Mouse (Mus musculus) liver, embryonic 16.5 days (tissue): Measurements from ENCODE around the gene Traip. TPM values are rescaled to one million over a fixed set of nuclear protein-coding genes. Genes with fewer than 3 reads are reported as not detected.

Source experiments
- ATAC-seq: fragments of 200-750 bp; cut with Nextera tagmentation; 2 replicates; pipeline ENCODE4 v1.8.0; 2017; ENCODE audit warnings: low read depth, mild to moderate bottlenecking, moderate number of reproducible peaks, moderate library complexity
- H3K27ac ChIP-seq: fragments of 300-500 bp; sonication (generic); 2 replicates; pipeline ENCODE4 v1.5.1; 2014; ENCODE audit warnings: mild to moderate bottlenecking, low read length
- H3K27me3 ChIP-seq: fragments of 300-500 bp; sonication (generic); 2 replicates; pipeline ENCODE4 v1.6.1; 2014; ENCODE audit warnings: low read depth, low read length, mixed read lengths; ENCODE audit not compliant: control insufficient read depth, insufficient read depth
- H3K36me3 ChIP-seq: fragments of 300-500 bp; sonication (generic); 2 replicates; pipeline ENCODE4 v1.6.1; 2014; ENCODE audit warnings: mild to moderate bottlenecking; ENCODE audit not compliant: control insufficient read depth, insufficient read depth
- H3K4me1 ChIP-seq: fragments of 300-500 bp; sonication (generic); 2 replicates; pipeline ENCODE4 v1.6.1; 2014; ENCODE audit warnings: low read depth, low read length, mixed read lengths; ENCODE audit not compliant: control insufficient read depth
- H3K4me2 ChIP-seq: fragments of 300-500 bp; sonication (generic); 2 replicates; pipeline ENCODE4 v1.6.1; 2014; ENCODE audit warnings: low read depth, low read length, mixed read lengths
- H3K4me3 ChIP-seq: fragments of 300-500 bp; sonication (generic); 2 replicates; pipeline ENCODE4 v1.5.1; 2014; ENCODE audit warnings: low read depth, mild to moderate bottlenecking, low read length
- H3K9ac ChIP-seq: fragments of 300-500 bp; sonication (generic); 2 replicates; pipeline ENCODE4 v1.6.1; 2014; ENCODE audit warnings: low read depth, low read length
- H3K9me3 ChIP-seq: fragments of 300-500 bp; sonication (generic); replicated peaks from 2 replicates; pipeline ENCODE4 v1.6.1; 2016; ENCODE audit warnings: low read length; ENCODE audit not compliant: control insufficient read depth
- WGBS: fragments of 180-500 bp; shearing (Covaris S2); extraction: QIAGEN DNeasy Blood & Tissue Kit; methylation state at CpG from one replicate; pipeline ENCODE4 v1.1.7; 2014; ENCODE audit not compliant: insufficient replicate concordance; 5-methylcytosine and 5-hydroxymethylcytosine counted together
- polyA plus RNA-seq: library from polyadenylated mRNA; unstranded; fragments of >200 nt; fragmentation: Nextera tagmentation; extraction: Ambion mirVana; gene quantifications from 2 replicates; pipeline ENCODE4 v1.2.1, GENCODE M21; 2015

Gene Traip
- polyA plus RNA-seq, 1 experiment from 2014 or later, result 11.1 TPM

DNA sequence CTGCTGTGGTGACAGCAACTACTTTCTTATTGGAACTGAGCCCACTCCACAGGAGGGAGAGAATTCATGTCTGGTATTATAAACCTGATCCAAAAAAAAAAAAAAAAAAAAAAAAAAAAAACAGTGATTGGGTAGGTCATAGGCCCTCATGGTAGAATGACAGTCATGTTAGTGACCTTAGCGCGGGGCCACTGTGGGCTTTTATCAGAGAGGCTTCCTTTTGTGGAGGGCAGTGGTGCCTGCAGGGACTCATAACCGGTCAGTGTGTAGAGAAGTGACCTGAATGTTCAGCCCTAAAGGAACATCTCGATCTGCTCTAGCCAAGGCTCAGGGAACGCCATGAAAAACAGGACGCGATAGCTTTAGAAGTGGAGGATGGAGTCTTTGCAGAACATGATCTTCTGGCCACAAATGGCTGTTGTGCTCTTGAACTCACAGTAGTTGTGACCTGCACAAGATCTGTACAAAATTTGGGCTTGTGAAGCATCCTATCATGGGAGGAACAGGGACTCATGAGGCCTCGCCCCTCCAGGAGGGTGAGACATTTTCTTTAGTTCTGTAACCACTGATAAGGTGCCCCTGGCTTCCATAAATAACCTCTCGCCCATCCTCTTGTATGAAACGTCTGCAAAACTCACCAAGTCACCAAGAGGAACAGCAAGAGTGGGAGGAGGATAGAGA lies 24.7 kb downstream of the Traip start:
- H3K9me3 ChIP-seq, result no peaks in the 10 kb centered on the region
- no peaks in the 10 kb centered on the region for H3K27me3 ChIP-seq
- peaks cover 24% of the 10 kb centered on the region for H3K36me3 ChIP-seq
- H3K4me2 ChIP-seq, result peak overlapping the region; percentile 82
- peak overlapping the region; percentile 74 for H3K4me3 ChIP-seq
- H3K9ac ChIP-seq, result peak overlapping the region; percentile 86
- H3K27ac ChIP-seq, result peak overlapping the region; percentile 99
- peak; percentile 72 for ATAC-seq
- 20% methylated on average over 10 of the region's 10 CpGs for WGBS
- H3K4me1 ChIP-seq, result peaks cover 76% of the 10 kb centered on the region

DNA sequence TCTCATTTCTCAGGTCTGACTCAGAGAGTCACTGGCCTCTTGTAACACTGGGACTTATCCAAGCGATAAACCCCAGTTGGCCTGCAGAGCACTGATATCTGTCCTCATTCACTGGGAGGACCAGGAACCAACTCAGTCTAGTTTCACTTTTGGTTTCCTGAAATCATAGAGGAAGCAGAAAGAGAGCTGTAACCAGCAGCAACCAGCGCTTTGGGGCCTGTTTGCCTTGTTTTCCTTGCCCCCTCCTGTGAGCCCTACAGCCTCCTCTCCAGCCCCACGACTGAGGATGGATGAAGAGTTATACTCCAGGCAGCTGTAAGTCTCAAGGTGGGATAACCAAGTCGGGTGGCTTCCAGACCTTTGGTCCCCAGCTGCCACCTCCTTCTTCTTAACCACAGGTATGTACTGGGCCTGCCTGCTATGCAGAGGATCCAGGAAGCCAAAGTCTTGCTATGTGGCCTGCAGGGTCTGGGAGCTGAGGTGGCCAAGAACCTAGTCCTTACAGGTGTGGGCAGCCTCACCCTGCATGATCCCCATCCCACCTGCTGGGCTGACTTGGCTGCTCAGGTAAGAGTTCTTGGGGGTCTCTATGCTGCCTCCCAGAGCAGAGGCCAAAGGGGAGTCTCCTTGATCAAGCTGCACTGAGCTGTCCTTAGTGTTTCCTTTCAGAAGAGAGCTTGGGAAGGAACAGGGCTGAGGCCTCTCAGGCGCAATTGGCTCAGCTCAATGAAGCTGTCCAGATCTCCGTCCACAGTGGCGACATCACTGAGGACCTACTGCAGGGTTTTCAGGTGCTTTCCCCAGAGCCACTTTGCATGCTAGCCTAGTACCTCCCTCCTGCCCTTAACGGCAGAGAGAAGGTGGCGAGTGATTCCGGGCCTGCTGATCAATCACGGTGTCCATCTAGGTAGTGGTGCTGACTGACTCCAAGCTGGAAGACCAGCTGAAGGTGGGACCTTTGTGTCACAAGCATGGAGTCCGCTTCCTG lies 25.8 kb downstream of the Traip start, which contains the start of gene Uba7:
Uba7 (plus strand) TSS at position 107 of the 988 bp plus-strand sequence.
- Histone ChIP-seq H3K4me3 (peak within 1 kb of the TSS; percentile 74), H3K4me1 (peaks cover 81% of the 10 kb centered on the region), H3K4me2 (peak within 1 kb of the TSS; percentile 82), H3K9me3 (no peaks in the 10 kb centered on the region), H3K9ac (peak within 1 kb of the TSS; percentile 86), H3K27me3 (no peaks in the 10 kb centered on the region), H3K27ac (peak within 1 kb of the TSS; percentile 99), H3K36me3 (peaks cover 35% of the 10 kb centered on the region)
- WGBS, result 38% methylated on average over 12 of the region's 12 CpGs
- ATAC-seq, result peak; percentile 79

GRCm38 (mm10) chr9:107978815-107979214 lies 28.9 kb downstream of the Traip start:
- Histone ChIP-seq H3K4me2 (no peak overlapping the region), H3K36me3 (peaks cover 57% of the 10 kb centered on the region), H3K27ac (no peak overlapping the region; the same call in 1 of the 2 replicates), H3K27me3 (no peaks in the 10 kb centered on the region), H3K9me3 (no peaks in the 10 kb centered on the region), H3K4me3 (no peak overlapping the region), H3K9ac (no peak overlapping the region), H3K4me1 (peaks cover 82% of the 10 kb centered on the region)
- 87% methylated on average over 12 of the region's 12 CpGs for WGBS
- ATAC-seq, result no peak

DNA sequence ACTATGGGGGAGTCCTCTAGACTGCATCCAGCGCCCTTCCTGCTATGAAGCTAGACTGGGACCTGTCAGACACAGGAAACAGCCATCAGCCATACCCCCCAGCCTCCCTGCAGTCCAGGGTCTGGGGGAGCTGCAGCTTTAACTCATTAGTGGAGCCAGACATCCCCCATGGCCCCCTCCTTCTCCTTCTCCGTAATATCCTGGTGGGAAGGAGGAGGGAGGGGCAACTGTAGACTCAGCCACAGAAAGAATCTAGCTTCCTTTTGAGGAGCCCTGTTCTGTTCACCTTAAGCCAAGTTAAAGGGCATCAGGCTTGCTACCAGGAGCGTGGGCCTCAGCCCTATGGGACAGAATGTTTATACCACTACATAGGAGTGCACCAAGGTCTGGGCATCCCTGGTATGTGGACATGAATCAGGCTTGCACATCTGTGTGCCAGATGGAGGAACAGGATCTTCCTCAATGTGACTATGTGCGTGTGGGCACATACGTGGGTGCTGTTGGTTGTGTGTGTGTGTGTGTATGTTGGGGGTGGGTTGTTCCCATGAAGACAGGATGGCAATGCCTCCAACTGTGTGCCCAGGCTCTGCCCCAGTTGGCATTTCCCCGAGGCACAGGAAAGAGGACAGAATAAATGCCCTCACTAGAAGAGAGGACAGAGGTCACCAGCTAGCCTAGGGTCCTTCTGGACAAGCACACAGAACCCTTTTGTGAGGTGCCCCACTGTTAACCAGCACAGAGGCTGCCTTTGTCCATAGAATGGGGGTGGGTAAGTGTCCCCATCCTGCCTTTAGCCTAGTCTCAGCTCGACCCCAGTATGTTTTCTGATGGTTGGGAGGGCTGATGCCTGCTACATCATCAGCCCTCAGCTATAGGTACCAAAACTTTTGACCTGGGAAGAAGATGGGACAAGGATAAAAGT lies 32.0 kb downstream of the Traip start:
- H3K4me1 ChIP-seq, result peaks cover 79% of the 10 kb centered on the region
- ATAC-seq, result no peak
- peak overlapping the region; percentile 90 for H3K9ac ChIP-seq
- 33% methylated on average over 7 of the region's 7 CpGs for WGBS
- H3K4me3 ChIP-seq, result peak overlapping the region; percentile 91
- peak overlapping the region; percentile 96 for H3K27ac ChIP-seq
- no peaks in the 10 kb centered on the region for H3K27me3 ChIP-seq
- H3K36me3 ChIP-seq, result peaks cover 64% of the 10 kb centered on the region
- peak overlapping the region; percentile 97 for H3K4me2 ChIP-seq
- H3K9me3 ChIP-seq, result no peaks in the 10 kb centered on the region

DNA sequence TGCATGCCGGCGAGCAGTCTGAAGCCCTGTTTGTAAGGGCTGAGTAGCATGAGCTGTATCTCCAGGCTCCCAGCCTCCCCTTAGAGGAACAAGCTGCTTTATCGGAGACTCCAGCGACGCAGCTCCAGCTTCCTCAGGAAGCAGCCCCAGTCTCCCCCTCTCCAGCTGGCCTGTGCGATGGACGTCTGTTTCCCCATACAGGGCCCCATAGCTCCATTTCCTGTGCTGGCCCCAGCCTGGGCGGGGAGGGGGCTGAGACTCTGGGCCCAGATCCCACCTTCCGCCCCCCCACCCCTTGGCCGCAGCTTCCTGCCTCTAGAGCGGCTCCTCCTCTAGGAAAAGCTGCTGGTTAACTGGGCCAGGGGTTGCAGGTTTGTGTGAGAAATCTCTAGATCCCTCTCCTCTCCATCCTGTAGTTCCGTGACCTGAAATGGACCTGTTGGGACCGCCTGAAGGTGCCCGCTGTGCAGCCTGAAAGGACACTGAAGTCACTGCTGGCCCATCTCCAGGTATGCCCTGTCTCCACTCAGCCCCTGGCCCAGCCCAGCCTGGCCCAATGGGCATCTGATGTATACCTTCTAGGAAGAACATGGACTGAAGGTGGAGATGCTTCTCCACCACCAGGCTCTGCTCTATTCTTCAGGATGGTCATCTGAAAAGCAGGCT lies 32.9 kb downstream of the Traip start, which contains the start of gene Gm20661:
Gm20661 (plus strand) TSS at position 378 of the 666 bp plus-strand sequence.
- H3K27me3 ChIP-seq, result no peaks in the 10 kb centered on the region
- WGBS, result 16% methylated on average over 14 of the region's 14 CpGs
- H3K9ac ChIP-seq, result peak within 1 kb of the TSS; percentile 90
- H3K4me3 ChIP-seq, result peak within 1 kb of the TSS; percentile 91
- H3K4me1 ChIP-seq, result peaks cover 70% of the 10 kb centered on the region
- H3K9me3 ChIP-seq, result no peaks in the 10 kb centered on the region
- peak within 1 kb of the TSS; percentile 97 for H3K4me2 ChIP-seq
- peaks cover 57% of the 10 kb centered on the region for H3K36me3 ChIP-seq
- ATAC-seq, result peak; percentile 73
- peak within 1 kb of the TSS; percentile 96 for H3K27ac ChIP-seq

- Histone ChIP-seq H3K27ac (peak overlapping the region; percentile 96), H3K4me1 (peaks cover 67% of the 10 kb centered on the region), H3K36me3 (peaks cover 52% of the 10 kb centered on the region), H3K27me3 (no peaks in the 10 kb centered on the region), H3K4me3 (peak overlapping the region; percentile 91), H3K9ac (peak overlapping the region; percentile 90), H3K4me2 (peak overlapping the region; percentile 97), H3K9me3 (no peaks in the 10 kb centered on the region)
- ATAC-seq, result no peak
- 8% methylated on average over 4 of the region's 4 CpGs for WGBS
These were observed 33.5 kb downstream of the Traip start for GRCm38 (mm10) chr9:107983421-107983890.

DNA sequence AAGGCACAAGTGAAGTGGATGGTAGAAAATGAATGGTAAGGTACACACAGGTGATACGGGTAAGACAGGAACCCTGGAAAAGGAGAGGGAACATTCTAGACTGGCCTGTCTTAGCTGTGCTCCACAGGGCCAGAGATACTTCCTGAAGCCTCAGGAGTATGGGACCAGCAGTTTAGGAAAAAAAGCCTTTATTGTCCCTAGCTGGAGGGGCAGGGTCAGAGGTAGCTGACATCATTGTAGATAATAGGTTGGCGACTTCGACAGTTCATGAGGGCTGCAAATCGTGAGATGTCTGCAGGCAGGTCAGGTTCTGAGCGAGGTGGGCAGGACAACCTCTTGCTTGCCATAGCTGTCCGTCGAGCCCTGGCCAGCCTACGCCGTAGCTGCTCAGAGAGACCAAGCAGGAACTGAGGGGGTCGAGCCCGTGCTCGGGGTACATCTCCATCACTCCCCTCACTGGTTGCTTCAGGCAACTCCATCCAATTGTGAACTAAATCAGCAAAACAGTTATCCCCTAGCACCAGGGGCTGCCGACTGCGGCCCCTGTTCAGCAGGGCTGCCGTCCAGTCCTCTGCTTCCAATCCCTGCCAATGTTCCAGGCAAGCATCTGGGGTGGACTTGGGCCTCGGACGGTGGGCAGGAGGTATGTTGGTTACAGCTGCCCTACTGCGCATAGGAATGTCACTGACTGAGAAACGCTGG lies 34.3 kb downstream of the Traip start:
- no peaks in the 10 kb centered on the region for H3K27me3 ChIP-seq
- H3K9me3 ChIP-seq, result no peaks in the 10 kb centered on the region
- H3K9ac ChIP-seq, result peak overlapping the region; percentile 90
- no peak for ATAC-seq
- peak overlapping the region; percentile 96 for H3K27ac ChIP-seq
- H3K4me3 ChIP-seq, result peak overlapping the region; percentile 91
- H3K4me2 ChIP-seq, result peak overlapping the region; percentile 97
- WGBS, result 21% methylated on average over 19 of the region's 19 CpGs
- H3K4me1 ChIP-seq, result peaks cover 63% of the 10 kb centered on the region
- H3K36me3 ChIP-seq, result peaks cover 44% of the 10 kb centered on the region
